In genomic region chr16:11086299-11086698, GRCm38 (mm10) we compare ENCODE assay signal across 29 mouse cellular contexts.
"Had no signal": no experiment of that assay in that cellular context is flagged by ENCODE, and none has a peak within 500 bp of the region (broad histone marks: within the 10 kb centered on the region; RNA-seq: fewer than 3 reads in every experiment).

No protein-coding gene starts in this region.

- H3K9me3 ChIP-seq: limb, embryonic 10.5 days; limb, embryonic 12.5 days; limb, embryonic 13.5 days; limb, embryonic 15.5 days; liver, embryonic 12.5 days; liver, embryonic 13.5 days; liver, embryonic 15.5 days; lung, embryonic 15.5 days; megakaryocyte, embryonic 14.5 days; midbrain, embryonic 10.5 days; midbrain, embryonic 12.5 days; midbrain, embryonic 13.5 days; midbrain, embryonic 15.5 days; neural tube, embryonic 12.5 days had no signal

- H3K4me1 ChIP-seq: limb, embryonic 10.5 days; limb, embryonic 12.5 days; limb, embryonic 13.5 days; limb, embryonic 15.5 days; liver, embryonic 12.5 days; liver, embryonic 13.5 days; liver, embryonic 15.5 days; lung, embryonic 15.5 days; midbrain, embryonic 15.5 days; neural tube, embryonic 12.5 days had no signal

- H3K27me3 ChIP-seq: limb, embryonic 12.5 days; limb, embryonic 13.5 days; limb, embryonic 15.5 days; liver, embryonic 12.5 days; liver, embryonic 13.5 days; liver, embryonic 15.5 days; lung, embryonic 15.5 days; megakaryocyte, embryonic 14.5 days; midbrain, embryonic 12.5 days; midbrain, embryonic 13.5 days; midbrain, embryonic 15.5 days; neural tube, embryonic 12.5 days had no signal

- H3K9ac ChIP-seq: limb, embryonic 12.5 days; limb, embryonic 13.5 days; limb, embryonic 15.5 days; liver, embryonic 12.5 days; liver, embryonic 13.5 days; liver, embryonic 14.5 days; liver, embryonic 15.5 days; liver, postnatal 0 days; lung, embryonic 14.5 days; lung, embryonic 15.5 days; midbrain, embryonic 12.5 days; midbrain, embryonic 13.5 days; midbrain, embryonic 15.5 days; neural tube, embryonic 12.5 days had no signal

- H3K27ac ChIP-seq: limb, embryonic 10.5 days; limb, embryonic 12.5 days; limb, embryonic 13.5 days; limb, embryonic 15.5 days; liver, embryonic 12.5 days; liver, embryonic 13.5 days; liver, embryonic 14.5 days; liver, embryonic 15.5 days; lung, embryonic 15.5 days; macrophage; midbrain, embryonic 10.5 days; neural tube, embryonic 12.5 days had no signal

- H3K4me3 ChIP-seq: limb, embryonic 10.5 days; limb, embryonic 12.5 days; limb, embryonic 13.5 days; limb, embryonic 15.5 days; liver, embryonic 12.5 days; liver, embryonic 13.5 days; liver, embryonic 15.5 days; lung, embryonic 15.5 days; megakaryocyte, embryonic 14.5 days; midbrain, embryonic 10.5 days; midbrain, embryonic 12.5 days; midbrain, embryonic 13.5 days; midbrain, embryonic 15.5 days; myocyte; neural tube, embryonic 12.5 days had no signal

- H3K4me2 ChIP-seq: limb, embryonic 12.5 days; limb, embryonic 13.5 days; limb, embryonic 15.5 days; liver, embryonic 11.5 days; liver, embryonic 12.5 days; liver, embryonic 13.5 days; liver, embryonic 15.5 days; lung, embryonic 14.5 days; lung, embryonic 15.5 days; midbrain, embryonic 11.5 days; midbrain, embryonic 12.5 days; midbrain, embryonic 13.5 days; midbrain, embryonic 15.5 days; neural tube, embryonic 12.5 days had no signal

- ATAC-seq: liver, embryonic 12.5 days; liver, postnatal 0 days; lung, postnatal 0 days had no signal

- DNase-seq: liver; liver, embryonic 13.5 days; liver, postnatal 0 days; lung, adult 18-20 months; lung, adult 2 months; lung, embryonic 14.5 days; lung, postnatal 10 days; lung, postnatal 14 days; lung, postnatal 36 days; lung, postnatal 4 days had no signal
